Mouse (Mus musculus) heart, postnatal 0 days (tissue): ENCODE measurements around the gene Cct5. TPM values are rescaled to one million over a fixed set of nuclear protein-coding genes. Genes with fewer than 3 reads are reported as not detected.

Experiments used
- ATAC-seq: fragments of 200-750 bp; cut with Nextera tagmentation; 2 replicates; pipeline ENCODE4 v1.8.0; 2017; ENCODE audit warnings: low read depth, moderate number of reproducible peaks, moderate library complexity; ENCODE audit not compliant: insufficient read depth
- DNase-seq: peaks from one replicate; pipeline ENCODE4 v3.0.0-alpha.2; 2016; ENCODE audit warnings: low spot score
- H3K27ac ChIP-seq: fragments of 300-500 bp; sonication (generic); 2 replicates; pipeline ENCODE4 v1.5.1; 2014; ENCODE audit warnings: low read depth, mild to moderate bottlenecking
- H3K27me3 ChIP-seq: fragments of 300-500 bp; sonication (generic); 2 replicates; pipeline ENCODE4 v1.6.1; 2014; ENCODE audit warnings: low read length, mixed read lengths; ENCODE audit not compliant: control insufficient read depth, insufficient read depth
- H3K36me3 ChIP-seq: fragments of 300-500 bp; sonication (generic); replicated peaks from 2 replicates; pipeline ENCODE4 v1.6.1; 2014; ENCODE audit warnings: low read length, mixed read lengths; ENCODE audit not compliant: control insufficient read depth, insufficient read depth
- H3K4me1 ChIP-seq: fragments of 300-500 bp; sonication (generic); 2 replicates; pipeline ENCODE4 v1.6.1; 2014; ENCODE audit warnings: antibody characterized with exemption; ENCODE audit not compliant: control insufficient read depth, insufficient read depth
- H3K4me2 ChIP-seq: fragments of 300-500 bp; sonication (generic); 2 replicates; pipeline ENCODE4 v1.6.1; 2014; ENCODE audit warnings: low read depth, mild to moderate bottlenecking, low read length, moderate library complexity
- H3K4me3 ChIP-seq: fragments of 300-500 bp; sonication (generic); 2 replicates; pipeline ENCODE4 v1.5.1; 2014; ENCODE audit warnings: low read depth, low read length
- H3K9ac ChIP-seq: fragments of 300-500 bp; sonication (generic); replicated peaks from 2 replicates; pipeline ENCODE4 v1.6.1; 2014; ENCODE audit warnings: low read depth, low read length, mixed read lengths
- H3K9me3 ChIP-seq: fragments of 300-500 bp; sonication (generic); replicated peaks from 2 replicates; pipeline ENCODE4 v1.6.1; 2016; ENCODE audit warnings: low read length; ENCODE audit not compliant: control insufficient read depth
- CTCF ChIP-seq: IDR thresholded peaks from 2 replicates; pipeline ENCODE4 v1.5.1; 2016; ENCODE audit warnings: antibody characterized with exemption, control low read depth, low read depth
- EP300 ChIP-seq: IDR thresholded peaks from 2 replicates; pipeline ENCODE4 v1.6.1; 2016; ENCODE audit warnings: antibody characterized with exemption, low read depth
- WGBS: fragments of 180-500 bp; shearing (Covaris S2); extraction: QIAGEN DNeasy Blood & Tissue Kit; methylation state at CpG from one replicate; pipeline ENCODE4 v1.1.7; 2014; 5-methylcytosine and 5-hydroxymethylcytosine counted together
- polyA plus RNA-seq: library from polyadenylated mRNA; unstranded; fragments of >200 nt; fragmentation: Nextera tagmentation; extraction: Ambion mirVana; gene quantifications from 2 replicates; pipeline ENCODE4 v1.2.1, GENCODE M21; 2015
- total RNA-seq: library from RNA; depleted of rRNA; stranded (reverse); fragments of >200 nt; gene quantifications from 2 replicates; pipeline ENCODE4 v1.2.3, GENCODE M21; 2014; ENCODE audit warnings: low replicate concordance

Gene Cct5
- total and polyA plus RNA-seq, 2 experiments from 2014 or later: 215 to 243 TPM

GRCm38 (mm10) chr15:31611976-31612375, 10.4 kb upstream of the Cct5 start:
- TF ChIP-seq EP300: no peak
- no peak for TF ChIP-seq CTCF
- no peaks in the 10 kb centered on the region for H3K4me1 ChIP-seq
- no peak overlapping the region for H3K27ac ChIP-seq
- ATAC-seq (no peak), DNase-seq (no peak)
- no peaks in the 10 kb centered on the region for H3K27me3 ChIP-seq
- H3K36me3 ChIP-seq: peaks cover 17% of the 10 kb centered on the region
- H3K4me3 ChIP-seq: no peak overlapping the region
- 90% methylated on average over 4 of the region's 4 CpGs for WGBS
- no peak overlapping the region for H3K4me2 ChIP-seq
- H3K9me3 ChIP-seq: no peaks in the 10 kb centered on the region
- no peak overlapping the region for H3K9ac ChIP-seq

GRCm38 (mm10) chr15:31611027-31611426, 9.4 kb upstream of the Cct5 start:
- Histone ChIP-seq H3K4me3 (no peak overlapping the region), H3K9ac (no peak overlapping the region), H3K27ac (no peak overlapping the region), H3K9me3 (no peaks in the 10 kb centered on the region), H3K4me1 (no peaks in the 10 kb centered on the region), H3K36me3 (peaks cover 12% of the 10 kb centered on the region; the same call in 1 of the 2 replicates), H3K4me2 (no peak overlapping the region), H3K27me3 (no peaks in the 10 kb centered on the region)
- ATAC-seq: no peak; the same call in 1 of the 2 replicates
- TF ChIP-seq EP300 (no peak), CTCF (peak; percentile 59)
- WGBS: 69% methylated on average over 3 of the region's 3 CpGs
- peak; percentile 39 for DNase-seq

- H3K27ac ChIP-seq: no peak overlapping the region
- no peaks in the 10 kb centered on the region for H3K27me3 ChIP-seq
- no peaks in the 10 kb centered on the region for H3K4me1 ChIP-seq
- TF ChIP-seq EP300: no peak
- TF ChIP-seq CTCF: no peak
- H3K4me3 ChIP-seq: no peak overlapping the region
- no peak overlapping the region for H3K4me2 ChIP-seq
- no peak for ATAC-seq
- H3K36me3 ChIP-seq: 0 out of 2 replicates have a peak, but pooled peaks cover 9% of the 10 kb centered on the region
- H3K9me3 ChIP-seq: no peaks in the 10 kb centered on the region
- no peak overlapping the region for H3K9ac ChIP-seq
- no peak for DNase-seq
- 44% methylated on average over 6 of the region's 6 CpGs for WGBS
Measured at GRCm38 (mm10) chr15:31606821-31607220, 5.2 kb upstream of the Cct5 start.

GRCm38 (mm10) chr15:31603113-31603512, 1.5 kb upstream of the Cct5 start:
- ATAC-seq (no peak), DNase-seq (no peak)
- Histone ChIP-seq H3K27me3 (no peaks in the 10 kb centered on the region), H3K27ac (no peak overlapping the region), H3K9me3 (no peaks in the 10 kb centered on the region), H3K9ac (no peak overlapping the region), H3K36me3 (no peaks in the 10 kb centered on the region), H3K4me3 (no peak overlapping the region), H3K4me2 (no peak overlapping the region), H3K4me1 (peaks cover 18% of the 10 kb centered on the region)
- TF ChIP-seq CTCF: no peak
- TF ChIP-seq EP300: no peak
- 88% methylated on average over 13 of the region's 13 CpGs for WGBS

GRCm38 (mm10) chr15:31602426-31602825, 822 bp upstream of the Cct5 start:
- Histone ChIP-seq H3K9ac (peak overlapping the region; percentile 75), H3K4me3 (peak overlapping the region; percentile 70), H3K4me1 (peaks cover 18% of the 10 kb centered on the region), H3K27me3 (no peaks in the 10 kb centered on the region), H3K27ac (peak overlapping the region; percentile 83), H3K4me2 (peak overlapping the region; percentile 90), H3K9me3 (no peaks in the 10 kb centered on the region), H3K36me3 (peaks cover 6% of the 10 kb centered on the region; the same call in 1 of the 2 replicates)
- ATAC-seq (peak; percentile 27; the same call in 1 of the 2 replicates), DNase-seq (peak; percentile 65)
- TF ChIP-seq CTCF (peak; percentile 36), EP300 (no peak)
- 2% methylated on average over 15 of the region's 15 CpGs for WGBS

DNA sequence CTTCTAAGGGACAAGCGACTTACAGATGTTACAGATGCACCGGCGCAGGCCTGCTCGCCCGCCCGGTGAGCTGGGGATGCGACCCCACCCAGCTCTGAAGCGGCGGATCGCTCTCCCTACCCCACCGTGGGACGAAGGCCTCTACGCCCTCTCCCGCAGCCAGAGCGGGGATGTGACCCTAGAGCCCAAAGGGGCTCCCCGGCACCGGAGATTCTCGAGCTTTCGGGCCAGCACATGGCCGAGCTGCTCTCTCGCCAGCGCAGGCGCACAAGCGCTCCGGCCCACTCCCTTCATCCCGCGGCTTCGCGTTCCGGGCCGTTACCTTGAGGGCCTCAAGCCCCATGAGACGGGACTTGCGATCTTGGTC, 342 bp downstream of the Cct5 start:
- TF ChIP-seq EP300 (no peak), CTCF (no peak)
- peaks cover 18% of the 10 kb centered on the region for H3K4me1 ChIP-seq
- H3K4me3 ChIP-seq: peak overlapping the region; percentile 70
- peaks cover 14% of the 10 kb centered on the region; the same call in 1 of the 2 replicates for H3K36me3 ChIP-seq
- H3K4me2 ChIP-seq: peak overlapping the region; percentile 90
- H3K9ac ChIP-seq: peak overlapping the region; percentile 75
- 1% methylated on average over 33 of the region's 33 CpGs for WGBS
- peak overlapping the region; percentile 83 for H3K27ac ChIP-seq
- DNase-seq: no peak
- peak; percentile 77 for ATAC-seq
- no peaks in the 10 kb centered on the region for H3K9me3 ChIP-seq
- H3K27me3 ChIP-seq: no peaks in the 10 kb centered on the region
